Mouse (Mus musculus) cerebellum, adult 2 months (tissue): ENCODE data around the gene Orc1. TPM values are rescaled to one million over a fixed set of nuclear protein-coding genes. Genes with fewer than 3 reads are reported as not detected.

Source experiments
- DNase-seq, 2 experiments: peaks; one replicate each; pipeline ENCODE4 v3.0.0; 2021
- H3K27ac ChIP-seq: fragments of 200-500 bp; 2 replicates; pipeline ENCODE4 v1.5.1; 2012; ENCODE audit warnings: low read length, control low read depth, inconsistent platforms; ENCODE audit not compliant: insufficient read depth
- H3K27me3 ChIP-seq: fragments of 200-500 bp; 2 replicates; pipeline ENCODE4 v1.6.1; 2012; ENCODE audit warnings: inconsistent platforms, mild to moderate bottlenecking, low read length, moderate library complexity; ENCODE audit not compliant: control insufficient read depth, insufficient read depth
- H3K4me1 ChIP-seq: fragments of 200-500 bp; 2 replicates; pipeline ENCODE4 v1.6.1; 2011; ENCODE audit warnings: low read length; ENCODE audit not compliant: control insufficient read depth, insufficient read depth
- H3K4me3 ChIP-seq: fragments of 200-500 bp; replicated peaks from 2 replicates; pipeline ENCODE3; 2011; ENCODE audit warnings: mild to moderate bottlenecking, low read depth, low read length, control low read depth; ENCODE audit not compliant: insufficient read depth
- CTCF ChIP-seq: fragments of 200-500 bp; IDR thresholded peaks from 2 replicates; pipeline ENCODE4 v1.5.1; 2011; ENCODE audit warnings: low read depth, mild to moderate bottlenecking, control low read depth, low read length, moderate library complexity, borderline replicate concordance; ENCODE audit not compliant: insufficient read depth
- POLR2A ChIP-seq: fragments of 200-500 bp; IDR thresholded peaks from 2 replicates; pipeline ENCODE4 v1.6.1; 2011; ENCODE audit warnings: low read length, control low read depth, borderline replicate concordance; ENCODE audit not compliant: insufficient read depth
- WGBS: fragments of 180-500 bp; shearing (Covaris S2); methylation state at CpG from one replicate; pipeline ENCODE4 v1.1.7; 2018; 5-methylcytosine and 5-hydroxymethylcytosine counted together
- polyA plus RNA-seq: library from polyadenylated mRNA; depleted of rRNA; stranded (reverse); fragments of >200 nt; gene quantifications from 2 replicates; pipeline ENCODE4 v1.2.3, GENCODE M21; 2012

Orc1 gene
- polyA plus RNA-seq, 1 experiment = 0.18 TPM

DNA sequence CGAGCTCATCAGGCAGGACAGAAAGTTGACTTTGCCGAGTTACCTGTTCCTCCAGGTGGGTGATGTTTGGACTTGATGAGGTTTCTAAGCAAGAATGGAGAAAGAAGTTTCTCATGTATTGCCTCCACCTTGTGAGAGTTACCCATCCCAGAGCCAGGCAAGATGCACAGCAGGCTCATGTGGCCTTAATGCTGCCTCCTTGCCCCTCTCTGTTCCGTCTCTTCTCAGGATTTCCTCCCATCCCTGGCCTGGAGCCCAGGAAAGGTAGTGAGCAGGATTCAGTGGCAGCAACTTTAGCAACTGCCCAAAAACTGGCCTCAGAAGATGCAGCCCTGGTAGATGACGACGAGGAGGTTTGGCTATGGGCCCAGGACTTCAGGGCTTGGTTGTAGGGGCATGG, 47.8 kb downstream of the Orc1 start:
- H3K27me3 ChIP-seq = no peaks in the 10 kb centered on the region

GRCm38 (mm10) chr4:108629363-108629880, 50.2 kb downstream of the Orc1 start:
- H3K4me3 ChIP-seq = no peak overlapping the region
- WGBS = 70% methylated on average over 7 of the region's 7 CpGs
- H3K27ac ChIP-seq = no peak overlapping the region
- no peak for DNase-seq
- H3K4me1 ChIP-seq = no peaks in the 10 kb centered on the region; the same call in 1 of the 2 replicates
- no peak for TF ChIP-seq CTCF
- no peak for TF ChIP-seq POLR2A
- H3K27me3 ChIP-seq = no peaks in the 10 kb centered on the region

More for the DNA sequence above, 47.8 kb downstream of the Orc1 start:
- Histone ChIP-seq H3K4me3 (no peak overlapping the region), H3K27ac (no peak overlapping the region), H3K4me1 (no peaks in the 10 kb centered on the region; the same call in 1 of the 2 replicates)
- DNase-seq = no peak
- 56% methylated on average over 5 of the region's 5 CpGs for WGBS
- TF ChIP-seq CTCF (no peak), POLR2A (no peak)

DNA sequence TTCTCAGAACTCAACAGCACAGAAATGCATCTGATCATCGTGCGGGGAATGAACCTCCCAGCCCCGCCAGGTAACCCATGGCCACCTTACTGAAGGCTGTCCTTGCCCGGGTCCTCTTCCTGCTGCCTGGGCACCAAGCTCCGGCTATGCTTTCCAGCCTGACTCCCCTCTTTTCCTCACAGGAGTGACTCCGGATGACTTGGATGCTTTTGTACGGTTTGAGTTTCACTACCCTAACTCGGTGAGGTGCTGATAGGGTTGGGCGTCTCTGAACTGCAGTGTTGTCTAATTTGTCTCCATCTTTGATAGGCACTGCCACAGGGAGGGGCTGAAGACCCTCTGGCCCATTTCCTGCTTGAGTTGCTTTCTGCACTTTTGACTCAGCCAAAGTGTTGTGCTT, 50.9 kb downstream of the Orc1 start:
- Histone ChIP-seq H3K27ac (no peak overlapping the region), H3K4me3 (no peak overlapping the region), H3K4me1 (peaks cover 5% of the 10 kb centered on the region), H3K27me3 (no peaks in the 10 kb centered on the region)
- DNase-seq = no peak
- WGBS = 90% methylated on average over 9 of the region's 9 CpGs
- TF ChIP-seq POLR2A (no peak), CTCF (no peak)

DNA sequence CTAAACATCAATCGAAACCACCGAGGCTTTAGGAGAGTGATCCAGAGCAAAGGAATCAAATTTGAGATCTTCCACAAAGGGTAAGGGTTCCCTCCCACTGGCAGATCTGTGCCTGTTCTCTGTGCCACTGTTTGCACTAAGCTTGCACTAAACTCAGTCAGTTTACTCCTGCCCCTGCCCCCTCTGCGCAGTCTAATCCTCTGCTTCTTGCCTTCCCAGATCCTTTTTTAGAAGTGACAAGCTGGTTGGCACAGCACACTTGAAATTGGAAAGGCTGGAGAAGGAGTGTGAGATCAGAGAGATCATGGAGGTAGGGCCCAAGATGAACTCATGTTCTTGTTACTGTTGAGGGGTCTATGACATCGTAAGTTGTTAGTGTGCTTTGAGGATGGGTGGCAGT, 52.4 kb downstream of the Orc1 start:
- WGBS = 96% methylated on average over 4 of the region's 4 CpGs

GRCm38 (mm10) chr4:108633703-108634102, 54.5 kb downstream of the Orc1 start:
- Histone ChIP-seq H3K4me1 (peaks cover 5% of the 10 kb centered on the region), H3K27ac (no peak overlapping the region), H3K4me3 (no peak overlapping the region), H3K27me3 (no peaks in the 10 kb centered on the region)
- TF ChIP-seq CTCF (no peak), POLR2A (no peak)
- no peak for DNase-seq
- WGBS = 56% methylated on average over 12 of the region's 12 CpGs

More for the DNA sequence above, 52.4 kb downstream of the Orc1 start:
- no peak for TF ChIP-seq CTCF
- TF ChIP-seq POLR2A = no peak
- no peak for DNase-seq
- Histone ChIP-seq H3K27ac (no peak overlapping the region), H3K4me1 (peaks cover 5% of the 10 kb centered on the region), H3K4me3 (no peak overlapping the region), H3K27me3 (no peaks in the 10 kb centered on the region)

GRCm38 (mm10) chr4:108634696-108635095, 55.5 kb downstream of the Orc1 start:
- Histone ChIP-seq H3K27ac (no peak overlapping the region), H3K4me3 (no peak overlapping the region), H3K27me3 (no peaks in the 10 kb centered on the region), H3K4me1 (peaks cover 5% of the 10 kb centered on the region)
- TF ChIP-seq CTCF = no peak
- no peak for DNase-seq
- 15% methylated on average over 4 of the region's 4 CpGs for WGBS

DNA sequence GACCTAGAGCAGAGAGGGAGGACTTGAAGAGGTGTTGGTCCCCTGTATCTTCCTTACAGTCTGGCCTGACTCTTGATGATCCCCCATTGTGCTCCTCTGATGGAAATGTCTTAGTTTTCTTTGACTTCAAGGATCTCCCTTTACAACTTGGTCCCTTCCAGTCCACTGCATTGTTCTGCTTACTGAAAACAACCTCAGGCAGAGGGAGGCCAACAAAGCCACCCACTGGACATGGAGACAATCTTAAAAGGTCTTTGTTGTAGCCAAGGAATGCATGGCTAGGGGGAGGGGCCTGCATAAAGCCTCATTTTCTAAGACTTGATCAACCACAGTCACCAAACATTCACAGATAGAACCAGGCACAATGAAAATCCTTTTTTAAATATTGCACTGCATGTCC, 55.9 kb downstream of the Orc1 start:
- DNase-seq = no peak
- Histone ChIP-seq H3K27ac (no peak overlapping the region), H3K27me3 (no peaks in the 10 kb centered on the region), H3K4me3 (no peak overlapping the region), H3K4me1 (peaks cover 5% of the 10 kb centered on the region)
- no peak for TF ChIP-seq CTCF
- no peak for TF ChIP-seq POLR2A

GRCm38 (mm10) chr4:108637721-108638120, 58.5 kb downstream of the Orc1 start:
- Histone ChIP-seq H3K27me3 (no peaks in the 10 kb centered on the region), H3K4me3 (no peak overlapping the region), H3K27ac (no peak overlapping the region), H3K4me1 (peaks cover 5% of the 10 kb centered on the region)
- DNase-seq = no peak
- 92% methylated on average over 3 of the region's 3 CpGs for WGBS
- TF ChIP-seq POLR2A = no peak
- no peak for TF ChIP-seq CTCF

GRCm38 (mm10) chr4:108638752-108639151, 59.5 kb downstream of the Orc1 start:
- H3K27ac ChIP-seq = no peak overlapping the region
- no peaks in the 10 kb centered on the region for H3K27me3 ChIP-seq
- TF ChIP-seq CTCF = no peak
- TF ChIP-seq POLR2A = no peak
- peaks cover 5% of the 10 kb centered on the region for H3K4me1 ChIP-seq
- WGBS = 64% methylated on average over 5 of the region's 5 CpGs
- no peak overlapping the region for H3K4me3 ChIP-seq
- no peak for DNase-seq
